Mouse (Mus musculus) activated CD4-positive, CD25-positive, alpha-beta regulatory T cell (primary cell): ENCODE data around the gene Lexm. TPM values are rescaled to one million over a fixed set of nuclear protein-coding genes. Genes with fewer than 3 reads are reported as not detected.

Experiments used
- polyA plus RNA-seq, 2 experiments: library from polyadenylated mRNA; unstranded; fragments of 100-300 nt; shearing (Covaris generic); gene quantifications; one replicate each; pipeline ENCODE4 v1.2.1; 2017

The Lexm gene
- polyA plus RNA-seq: under 1 TPM in 1 of 2 experiments, not detected in 1; 0.11 TPM

DNA sequence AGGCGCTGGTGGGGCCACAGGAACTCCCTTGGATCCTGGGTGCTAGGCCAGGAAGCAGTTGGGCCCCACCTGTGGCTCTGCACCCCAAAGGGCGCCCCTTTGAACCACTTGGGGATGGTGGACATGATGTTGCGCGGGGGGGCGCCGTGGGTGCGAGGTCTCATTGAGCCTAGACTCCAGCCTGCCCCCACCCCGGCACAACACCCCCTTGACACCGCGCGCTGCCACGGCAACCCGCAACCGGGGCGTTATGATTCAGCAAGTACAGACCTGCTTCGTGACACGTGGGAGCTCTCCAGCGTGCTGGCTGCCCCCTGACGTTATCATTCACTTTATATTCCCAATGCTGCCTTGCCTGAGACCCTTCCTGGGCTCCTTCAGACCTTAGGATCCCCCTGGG, at the start of gene Lexm:
Gene Lexm (minus strand): TSS at position 186 of the 400 bp plus-strand sequence.

DNA sequence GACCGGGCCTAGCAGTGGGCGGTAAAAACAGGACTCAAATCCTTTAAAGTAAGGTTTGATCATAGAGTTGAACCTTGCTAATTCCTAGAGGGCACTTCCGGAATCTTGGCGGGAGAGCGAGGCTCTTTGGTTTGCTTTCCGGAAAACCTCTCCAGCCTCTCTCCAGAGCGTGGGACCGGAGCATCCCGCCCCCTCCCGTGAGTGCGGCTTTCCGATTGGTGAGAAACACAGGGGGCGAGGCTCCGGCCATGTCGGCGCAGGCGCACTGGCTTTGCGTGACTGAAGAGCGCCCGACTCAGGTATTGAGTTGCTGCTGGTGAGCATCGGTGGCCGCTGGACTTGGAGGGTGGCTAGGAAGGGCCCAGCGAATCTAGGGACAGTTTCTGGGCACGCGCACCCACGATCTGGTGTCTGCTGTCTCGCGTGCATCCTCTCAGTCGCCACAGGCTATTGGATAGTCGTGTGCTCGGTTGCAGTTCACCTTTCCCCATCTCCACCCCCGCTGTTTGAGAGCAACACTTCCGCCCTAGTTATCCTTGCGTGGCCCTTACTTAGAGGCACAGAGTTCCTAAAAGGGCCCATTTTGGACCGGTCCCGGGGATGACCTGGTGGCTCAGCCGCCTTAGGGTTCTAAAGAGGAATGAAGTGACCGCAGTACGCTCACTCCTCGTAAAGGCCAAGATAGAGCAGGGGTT, 33.9 kb upstream of the Lexm start, which contains the start of gene Pars2:
Gene Pars2 (plus strand): TSS at position 237 of the 695 bp plus-strand sequence.

DNA sequence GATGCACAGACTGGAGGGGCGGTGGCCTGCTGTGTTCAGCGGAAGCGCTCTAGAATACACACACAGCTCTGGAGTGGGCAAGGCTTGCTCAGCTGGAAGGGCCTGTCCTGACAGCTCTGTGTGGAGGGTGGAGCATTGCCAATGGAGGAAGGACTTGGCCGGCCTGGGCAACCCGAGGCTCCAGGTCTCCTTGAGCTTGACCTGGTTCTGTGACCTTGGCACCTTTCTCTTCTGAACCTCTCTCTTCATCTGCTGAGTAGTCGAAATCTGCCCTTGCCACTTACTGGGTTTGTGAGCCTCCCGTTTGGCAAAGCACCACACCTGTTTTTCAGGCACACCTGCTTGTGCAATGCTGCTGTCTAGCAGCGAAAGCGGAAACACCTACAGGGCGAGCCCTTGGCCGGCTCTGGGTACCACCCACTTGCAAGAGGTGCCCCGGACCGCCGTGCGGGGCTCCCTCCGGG, 5.0 kb upstream of the Lexm start, which contains the start of gene Ttc22:
Gene Ttc22 (plus strand): TSS at position 403 of the 464 bp plus-strand sequence.

DNA sequence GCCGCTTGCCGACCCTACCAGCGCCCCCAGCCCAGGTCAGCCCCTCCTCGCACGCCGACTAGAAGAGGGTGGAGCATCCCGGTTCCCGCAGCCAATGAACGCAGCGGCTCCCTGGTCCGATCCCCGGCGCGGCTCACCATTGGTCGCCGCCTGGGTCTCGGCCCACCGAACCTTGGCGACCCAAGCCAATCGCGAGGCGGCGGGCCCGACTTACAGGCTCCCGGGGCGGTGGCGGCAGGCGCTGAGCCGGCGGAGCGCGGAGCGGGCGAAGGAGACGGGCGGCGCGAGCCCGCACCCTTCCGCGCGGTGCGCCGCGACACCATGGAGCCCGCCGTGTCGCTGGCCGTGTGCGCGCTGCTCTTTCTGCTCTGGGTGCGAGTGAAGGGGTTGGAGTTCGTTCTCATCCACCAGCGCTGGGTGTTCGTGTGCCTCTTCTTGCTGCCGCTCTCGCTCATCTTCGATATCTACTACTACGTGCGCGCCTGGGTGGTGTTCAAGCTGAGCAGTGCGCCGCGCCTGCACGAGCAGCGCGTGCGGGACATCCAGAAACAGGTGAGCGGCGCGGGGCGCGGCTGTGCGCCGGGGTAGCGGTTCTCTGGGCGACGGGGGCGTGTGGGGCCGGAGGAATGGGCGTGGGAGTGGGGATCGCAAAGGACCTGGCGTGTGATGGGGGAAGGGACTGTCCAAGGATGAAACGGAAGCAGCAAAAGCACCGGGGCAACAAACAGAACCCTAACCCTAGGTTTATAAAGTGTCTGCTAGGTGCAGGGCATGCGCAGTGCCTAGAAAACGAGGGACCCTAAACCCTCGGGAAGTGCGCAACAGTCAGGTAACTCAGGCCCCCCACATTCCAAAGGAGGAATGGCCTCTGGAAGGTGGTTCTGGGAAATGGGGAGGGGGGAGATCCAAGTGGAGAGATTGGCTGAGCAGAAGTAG, 55.9 kb downstream of the Lexm start, which contains the start of gene Dhcr24:
Gene Dhcr24 (plus strand): TSS at position 193 of the 936 bp plus-strand sequence.

Other genes with a start within 250 kb of the Lexm start
- under 1 TPM in 1 of 2 experiments, not detected in 1; 0.11 TPM for gene Pcsk9, start 152.9 kb downstream of the Lexm start, polyA plus RNA-seq
- not detected for gene Bsnd, start 125.0 kb downstream of the Lexm start, polyA plus RNA-seq
- 1 to 10 TPM; 1.1 to 3.1 TPM for gene Dhcr24, start 56.2 kb downstream of the Lexm start, polyA plus RNA-seq
- gene Ttc22, start 5.2 kb upstream of the Lexm start, polyA plus RNA-seq: under 1 TPM in 1 of 2 experiments, not detected in 1; 0.09 TPM
- 10 to 100 TPM in 1 of 2 experiments, 1 to 10 TPM in 1; 9.9 to 10.8 TPM for gene Pars2, start 33.8 kb upstream of the Lexm start, polyA plus RNA-seq
- 10 to 100 TPM; 53.5 to 59.4 TPM for gene Ttc4, start 61.7 kb upstream of the Lexm start, polyA plus RNA-seq
- not detected for gene Mroh7, start 113.7 kb upstream of the Lexm start, polyA plus RNA-seq
- gene Fam151a, start 116.6 kb upstream of the Lexm start, polyA plus RNA-seq: not detected
- gene Acot11, start 187.8 kb upstream of the Lexm start, polyA plus RNA-seq: 10 to 100 TPM in 1 of 2 experiments, 1 to 10 TPM in 1; 4.0 to 18.2 TPM